Mouse (Mus musculus) forebrain, embryonic 15.5 days (tissue): ENCODE measurements around the gene Abca3. TPM values are rescaled to one million over a fixed set of nuclear protein-coding genes. Genes with fewer than 3 reads are reported as not detected.
"Not testable (repeated sequence)": the region's sequence is repeated elsewhere in the genome, so short reads cannot be mapped to it uniquely, and the experiment has no call there.

Source experiments
- ATAC-seq: fragments of 200-750 bp; cut with Nextera tagmentation; replicated peaks from 2 replicates; pipeline ENCODE4 v1.8.0; 2017; ENCODE audit warnings: mild to moderate bottlenecking, moderate TSS enrichment, moderate library complexity
- H3K27ac ChIP-seq: fragments of 300-500 bp; sonication (generic); replicated peaks from 2 replicates; pipeline ENCODE4 v1.5.1; 2015; ENCODE audit warnings: mild to moderate bottlenecking, inconsistent platforms
- H3K27me3 ChIP-seq: fragments of 300-500 bp; sonication (generic); 2 replicates; pipeline ENCODE4 v1.6.1; 2015; ENCODE audit warnings: inconsistent platforms
- H3K36me3 ChIP-seq: fragments of 300-500 bp; sonication (generic); 2 replicates; pipeline ENCODE4 v1.6.1; 2015; ENCODE audit warnings: mild to moderate bottlenecking, inconsistent platforms
- H3K4me1 ChIP-seq: fragments of 300-500 bp; sonication (generic); 2 replicates; pipeline ENCODE4 v1.6.1; 2015; ENCODE audit warnings: inconsistent platforms
- H3K4me2 ChIP-seq: fragments of 300-500 bp; sonication (generic); replicated peaks from 2 replicates; pipeline ENCODE4 v1.6.1; 2015; ENCODE audit warnings: mild to moderate bottlenecking, inconsistent platforms
- H3K4me3 ChIP-seq: fragments of 300-500 bp; sonication (generic); 2 replicates; pipeline ENCODE4 v1.5.1; 2015; ENCODE audit warnings: mild to moderate bottlenecking, inconsistent platforms
- H3K9ac ChIP-seq: fragments of 300-500 bp; sonication (generic); replicated peaks from 2 replicates; pipeline ENCODE4 v1.6.1; 2015; ENCODE audit warnings: mild to moderate bottlenecking, inconsistent platforms
- H3K9me3 ChIP-seq: fragments of 300-500 bp; sonication (generic); 2 replicates; pipeline ENCODE4 v1.6.1; 2016; ENCODE audit warnings: inconsistent platforms
- WGBS: fragments of 180-500 bp; shearing (Covaris S2); methylation state at CpG from one replicate; pipeline ENCODE4 v1.1.7; 2015; ENCODE audit warnings: mixed read lengths; 5-methylcytosine and 5-hydroxymethylcytosine counted together
- polyA plus RNA-seq: library from polyadenylated mRNA; unstranded; fragments of >200 nt; fragmentation: Nextera tagmentation; extraction: Ambion mirVana; gene quantifications from 2 replicates; pipeline ENCODE4 v1.2.1, GENCODE M21; 2015

Gene Abca3
- polyA plus RNA-seq, 1 experiment from 2014 or later, result 21.5 TPM

DNA sequence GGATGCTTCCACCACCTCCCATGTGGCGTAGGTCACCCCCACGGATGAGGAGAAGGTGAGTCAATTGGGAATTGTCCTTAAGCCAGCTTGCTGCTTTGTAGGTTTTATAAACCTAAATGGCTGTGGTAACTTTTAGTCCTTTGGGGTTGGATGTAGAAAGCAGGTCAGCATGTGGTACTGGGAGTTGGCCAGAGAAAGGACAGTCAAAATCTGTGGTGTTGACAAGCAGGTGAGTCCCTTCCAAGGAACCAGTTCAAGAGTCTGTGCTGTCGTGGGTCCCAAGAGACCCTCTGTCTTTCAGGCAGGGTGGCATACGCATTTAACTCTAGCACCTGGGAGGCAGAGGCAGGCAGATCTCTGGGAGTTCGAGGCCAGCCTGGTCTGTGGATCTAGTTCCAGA, 72.7 kb downstream of the Abca3 start:
- H3K9ac ChIP-seq, result no peak overlapping the region
- no peak overlapping the region for H3K27ac ChIP-seq
- H3K4me3 ChIP-seq, result no peak overlapping the region
- peaks cover 56% of the 10 kb centered on the region for H3K36me3 ChIP-seq
- H3K4me1 ChIP-seq, result peaks cover 11% of the 10 kb centered on the region
- H3K27me3 ChIP-seq, result no peaks in the 10 kb centered on the region
- 91% methylated on average over 5 of the region's 5 CpGs for WGBS
- no peaks in the 10 kb centered on the region for H3K9me3 ChIP-seq
- H3K4me2 ChIP-seq, result no peak overlapping the region
- ATAC-seq, result no peak

DNA sequence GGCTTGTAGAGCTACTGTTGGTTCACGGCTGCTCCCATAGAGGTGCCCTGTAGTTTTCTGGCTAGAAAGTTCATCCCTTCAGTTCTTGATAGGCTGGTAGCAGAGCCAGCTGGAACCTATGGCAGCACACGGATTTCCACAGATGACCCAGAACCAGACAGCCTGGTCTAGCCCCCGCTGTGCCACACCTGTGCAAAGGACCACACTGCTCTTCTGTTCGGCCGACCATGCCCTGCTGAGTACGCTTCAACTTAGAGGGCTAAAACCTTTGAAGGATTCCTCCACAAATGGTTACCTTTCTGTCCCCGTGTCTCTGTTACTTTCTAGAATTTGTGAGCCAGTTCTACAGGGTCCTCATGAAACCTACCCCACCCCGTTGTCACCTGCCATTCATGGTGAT, 73.6 kb downstream of the Abca3 start:
- H3K4me1 ChIP-seq, result peaks cover 11% of the 10 kb centered on the region
- not testable (repeated sequence) for H3K27ac ChIP-seq, H3K9ac ChIP-seq, H3K27me3 ChIP-seq, H3K4me2 ChIP-seq, H3K4me3 ChIP-seq, H3K9me3 ChIP-seq, ATAC-seq
- peaks cover 47% of the 10 kb centered on the region for H3K36me3 ChIP-seq
- WGBS, result 90% methylated on average over 6 of the region's 8 CpGs

DNA sequence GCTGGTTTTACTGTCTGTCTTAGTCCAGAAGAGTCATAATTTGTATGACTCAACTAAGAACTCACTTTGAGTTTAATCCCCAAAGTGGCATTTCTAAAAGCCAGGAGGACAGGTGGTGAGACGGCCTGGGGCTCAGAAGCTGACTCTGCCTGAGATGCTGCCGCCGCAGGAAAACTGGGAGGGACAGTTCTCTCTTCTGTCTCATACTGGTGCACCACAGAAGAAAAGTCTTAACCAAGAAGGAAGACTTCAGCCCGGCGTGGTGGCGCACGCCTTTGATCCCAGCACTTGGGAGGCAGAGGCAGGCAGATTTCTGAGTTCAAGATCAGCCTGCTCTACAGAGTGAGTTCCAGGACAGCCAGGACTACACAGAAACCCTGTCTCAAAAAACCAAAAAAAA, 74.2 kb downstream of the Abca3 start:
- no peak overlapping the region for H3K9ac ChIP-seq
- peak overlapping the region; percentile 51; the same call in 1 of the 2 replicates for H3K4me2 ChIP-seq
- ATAC-seq, result 0 out of 2 replicates have a peak, but pooled peaks have one; percentile 2
- H3K4me3 ChIP-seq, result no peak overlapping the region
- no peaks in the 10 kb centered on the region for H3K9me3 ChIP-seq
- peaks cover 42% of the 10 kb centered on the region for H3K36me3 ChIP-seq
- H3K27me3 ChIP-seq, result no peaks in the 10 kb centered on the region
- peaks cover 11% of the 10 kb centered on the region for H3K4me1 ChIP-seq
- WGBS, result 85% methylated on average over 7 of the region's 7 CpGs
- peak overlapping the region; percentile 95 for H3K27ac ChIP-seq

DNA sequence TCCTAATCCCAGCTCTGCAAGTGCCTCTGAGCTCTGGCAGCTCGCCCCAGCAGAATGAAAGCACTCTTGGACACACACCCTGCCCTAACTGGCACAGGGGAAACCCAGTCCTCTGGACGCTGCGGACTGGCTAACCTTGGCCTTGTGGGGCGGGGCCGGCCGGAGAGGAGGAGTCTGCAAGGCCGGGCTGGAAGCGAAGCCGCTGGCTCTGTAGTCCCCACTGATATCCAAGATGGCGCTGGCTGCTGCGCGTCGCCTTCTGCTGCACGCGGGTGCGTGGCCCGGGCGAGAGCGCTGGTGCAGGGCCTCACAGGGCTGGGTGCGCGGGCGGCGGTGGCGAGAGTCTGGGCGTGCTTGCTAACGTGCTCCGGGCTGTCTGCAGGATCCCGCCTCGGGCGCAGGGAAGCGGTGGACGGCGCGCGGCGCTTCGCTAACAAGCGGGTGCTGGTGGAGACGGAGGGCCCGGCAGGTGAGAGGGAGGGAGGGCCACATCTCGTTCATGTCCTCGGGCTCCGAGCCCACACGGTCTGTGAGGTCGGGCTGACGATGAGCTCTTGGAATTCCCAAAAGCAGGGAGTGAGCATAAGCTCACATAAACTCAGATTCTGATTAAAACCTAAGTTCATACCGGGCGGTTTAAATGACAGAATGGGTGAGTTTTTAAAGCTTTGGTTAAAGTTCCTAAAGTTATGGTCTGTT, 74.9 kb downstream of the Abca3 start, which contains the start of gene Eci1:
Eci1 (plus strand) TSS at position 171 of the 699 bp plus-strand sequence.
- Histone ChIP-seq H3K4me1 (peaks cover 11% of the 10 kb centered on the region), H3K4me2 (peak within 1 kb of the TSS; percentile 51), H3K27ac (peak within 1 kb of the TSS; percentile 95), H3K9ac (peak within 1 kb of the TSS; percentile 84), H3K4me3 (peak within 1 kb of the TSS; percentile 76), H3K27me3 (no peaks in the 10 kb centered on the region), H3K36me3 (peaks cover 35% of the 10 kb centered on the region), H3K9me3 (no peaks in the 10 kb centered on the region)
- peak; percentile 97 for ATAC-seq
- under 1% methylated on average over 48 of the region's 48 CpGs for WGBS

DNA sequence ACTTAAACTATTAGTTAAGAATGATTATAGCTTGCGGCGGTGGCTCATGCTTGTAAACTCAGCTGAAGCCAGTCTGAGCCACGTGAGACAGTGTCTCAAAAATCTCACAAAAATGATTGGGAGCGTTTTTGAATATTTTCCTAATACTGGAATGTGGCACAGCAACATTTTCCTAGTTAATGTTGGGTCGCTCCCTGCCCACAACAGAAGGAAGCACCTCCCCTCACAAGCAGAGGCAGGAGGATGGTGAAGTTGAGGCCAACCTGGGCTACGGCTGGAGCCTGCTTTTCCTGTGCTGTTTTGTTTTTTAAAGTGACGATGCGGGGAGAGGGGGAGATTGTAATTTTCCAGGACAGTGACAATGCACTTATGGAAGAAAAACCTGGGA, 75.4 kb downstream of the Abca3 start:
- no peaks in the 10 kb centered on the region for H3K27me3 ChIP-seq
- ATAC-seq, result no peak

DNA sequence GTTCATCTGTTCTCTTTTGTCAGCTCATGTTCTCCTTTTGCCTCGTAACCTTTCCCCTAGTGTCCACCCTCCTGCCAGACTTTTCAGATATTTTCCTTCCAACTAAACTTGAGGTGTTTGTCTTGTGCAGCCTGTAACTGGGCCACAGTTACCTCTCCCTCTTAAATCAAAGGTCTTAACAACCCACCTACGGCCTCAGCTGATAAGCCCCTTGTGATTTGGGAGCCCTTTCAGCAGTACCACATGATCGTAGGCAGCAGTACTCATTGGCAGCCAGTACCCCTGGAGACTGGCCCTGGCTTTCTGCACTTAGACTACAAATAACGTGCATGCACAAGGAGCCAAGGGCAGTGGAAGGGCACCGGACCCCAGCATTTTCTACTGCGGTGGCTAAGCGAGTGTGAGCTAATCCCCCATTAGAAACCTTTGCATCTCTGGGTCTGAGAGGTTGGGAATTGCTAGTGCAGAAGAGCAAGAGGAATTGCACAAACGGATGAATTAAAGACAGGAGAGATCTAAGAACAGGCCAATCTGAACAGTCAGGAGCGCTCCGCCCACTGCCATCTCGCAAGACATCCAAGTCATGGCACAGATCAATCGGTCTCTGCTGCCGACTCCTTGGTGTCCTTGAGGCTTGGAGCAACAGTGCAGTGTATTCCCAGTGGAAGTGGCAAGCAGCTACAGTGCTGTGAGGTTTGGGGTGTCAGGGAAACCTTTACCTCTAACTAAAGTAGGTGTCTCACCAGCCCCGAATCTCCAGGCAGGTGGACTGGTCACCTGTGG, 77.6 kb downstream of the Abca3 start:
- no peak overlapping the region for H3K4me3 ChIP-seq
- no peak overlapping the region for H3K27ac ChIP-seq
- no peak overlapping the region for H3K9ac ChIP-seq
- H3K27me3 ChIP-seq, result no peaks in the 10 kb centered on the region
- ATAC-seq, result no peak
- H3K4me1 ChIP-seq, result peaks cover 11% of the 10 kb centered on the region
- WGBS, result 85% methylated on average over 14 of the region's 14 CpGs
- H3K9me3 ChIP-seq, result no peaks in the 10 kb centered on the region
- peaks cover 8% of the 10 kb centered on the region for H3K36me3 ChIP-seq
- H3K4me2 ChIP-seq, result no peak overlapping the region

More for the DNA sequence above, 75.4 kb downstream of the Abca3 start:
- peak overlapping the region; percentile 51 for H3K4me2 ChIP-seq
- WGBS, result 5% methylated on average over 8 of the region's 8 CpGs
- peaks cover 11% of the 10 kb centered on the region for H3K4me1 ChIP-seq
- H3K4me3 ChIP-seq, result peak overlapping the region; percentile 76
- H3K9ac ChIP-seq, result peak overlapping the region; percentile 84
- peaks cover 29% of the 10 kb centered on the region for H3K36me3 ChIP-seq
- H3K27ac ChIP-seq, result peak overlapping the region; percentile 95; the same call in 1 of the 2 replicates
- H3K9me3 ChIP-seq, result no peaks in the 10 kb centered on the region

DNA sequence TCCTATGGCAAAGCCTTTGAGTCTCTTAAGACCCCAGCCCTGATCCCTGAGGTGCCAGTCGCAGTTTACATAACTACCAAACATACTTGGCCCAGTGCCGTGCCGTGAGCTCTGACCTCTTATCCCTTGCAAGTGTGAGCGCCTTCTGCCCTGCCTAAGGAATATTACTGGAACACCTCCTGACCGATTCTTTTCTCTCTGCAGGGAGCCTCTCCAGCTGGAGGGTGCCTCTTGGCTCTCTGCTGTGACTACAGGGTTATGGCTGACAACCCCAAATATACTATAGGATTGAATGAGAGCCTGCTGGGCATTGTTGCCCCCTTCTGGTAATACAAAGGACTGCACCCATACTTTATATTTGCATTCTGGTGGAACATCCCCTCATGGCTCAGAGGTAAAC, 85.3 kb downstream of the Abca3 start:
- Histone ChIP-seq H3K27me3 (no peaks in the 10 kb centered on the region), H3K27ac (no peak overlapping the region), H3K4me3 (no peak overlapping the region), H3K9me3 (no peaks in the 10 kb centered on the region), H3K36me3 (peaks cover 29% of the 10 kb centered on the region), H3K9ac (no peak overlapping the region), H3K4me2 (no peak overlapping the region), H3K4me1 (no peaks in the 10 kb centered on the region)
- ATAC-seq, result peak; percentile 48
- 71% methylated on average over 5 of the region's 5 CpGs for WGBS

DNA sequence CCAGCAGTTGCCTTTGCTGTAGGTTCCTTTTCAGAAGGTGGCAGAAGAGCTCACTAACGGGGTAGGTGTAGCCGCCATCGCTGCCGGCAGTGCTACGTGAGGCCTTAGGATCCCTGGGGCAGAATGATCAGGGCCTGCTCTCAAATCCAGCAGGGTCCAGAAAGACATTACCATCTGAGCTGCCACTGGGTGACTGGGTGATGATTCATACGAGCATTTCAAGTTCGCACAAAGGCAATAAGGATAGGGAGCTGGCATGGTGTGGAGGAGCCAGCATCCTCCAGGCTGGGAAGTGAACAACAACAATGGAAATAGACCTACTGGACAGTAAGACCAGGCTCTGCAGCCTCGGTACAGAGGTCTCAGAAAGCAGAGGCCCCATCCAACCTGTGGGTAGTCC, 88.6 kb downstream of the Abca3 start:
- no peak for ATAC-seq
- H3K36me3 ChIP-seq, result peaks cover 47% of the 10 kb centered on the region
- H3K9me3 ChIP-seq, result no peaks in the 10 kb centered on the region
- no peaks in the 10 kb centered on the region for H3K4me1 ChIP-seq
- no peak overlapping the region for H3K27ac ChIP-seq
- H3K27me3 ChIP-seq, result no peaks in the 10 kb centered on the region
- no peak overlapping the region for H3K4me3 ChIP-seq
- H3K4me2 ChIP-seq, result no peak overlapping the region
- whole genome bisulfite sequencing, result 90% methylated on average over 8 of the region's 8 CpGs
- no peak overlapping the region for H3K9ac ChIP-seq

DNA sequence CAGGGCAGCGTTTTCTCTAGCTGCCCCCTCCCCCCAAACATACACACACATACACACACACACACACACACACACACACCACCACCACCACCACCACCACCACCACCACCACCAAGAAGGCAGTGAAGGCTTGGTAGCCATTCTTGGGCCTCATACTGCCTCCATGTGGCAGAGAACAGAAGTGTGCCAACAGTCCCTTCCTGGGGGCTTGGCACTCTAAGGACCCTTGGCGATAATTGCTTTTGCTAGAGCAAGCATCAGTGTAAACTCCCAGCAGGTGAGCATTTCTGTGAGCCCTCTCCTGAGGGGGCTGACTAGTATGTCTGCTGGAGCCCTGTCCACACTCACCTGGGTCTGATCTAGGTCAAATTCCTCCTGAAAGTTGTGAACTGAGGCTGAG, 89.4 kb downstream of the Abca3 start:
- H3K4me3 ChIP-seq, result no peak overlapping the region
- no peaks in the 10 kb centered on the region for H3K4me1 ChIP-seq
- H3K9me3 ChIP-seq, result no peaks in the 10 kb centered on the region
- ATAC-seq, result no peak
- H3K9ac ChIP-seq, result no peak overlapping the region
- 45% methylated on average over 2 of the region's 2 CpGs for WGBS
- peaks cover 55% of the 10 kb centered on the region for H3K36me3 ChIP-seq
- H3K4me2 ChIP-seq, result no peak overlapping the region
- no peak overlapping the region for H3K27ac ChIP-seq
- no peaks in the 10 kb centered on the region for H3K27me3 ChIP-seq

DNA sequence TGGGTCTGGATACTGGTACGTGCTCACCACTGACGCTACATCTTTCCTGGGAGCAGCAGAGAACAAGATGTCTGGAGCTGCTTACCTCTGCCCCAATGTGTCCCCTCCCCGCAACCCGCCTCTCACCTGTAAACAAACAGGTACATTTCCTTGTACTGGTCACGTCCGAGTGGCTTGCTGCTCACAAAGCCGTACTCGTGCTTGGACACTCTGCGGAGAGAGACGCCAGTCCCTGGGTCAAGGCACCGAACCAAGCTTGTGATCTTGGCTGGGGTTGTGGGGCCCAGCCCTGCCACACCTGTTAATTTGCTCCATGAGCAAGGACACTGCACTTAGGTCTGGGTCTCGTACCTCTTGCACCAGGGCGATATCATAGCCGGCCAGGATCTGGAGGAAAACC, 90.4 kb downstream of the Abca3 start:
- H3K27me3 ChIP-seq, result no peaks in the 10 kb centered on the region
- peaks cover 64% of the 10 kb centered on the region for H3K36me3 ChIP-seq
- no peaks in the 10 kb centered on the region for H3K4me1 ChIP-seq
- H3K9ac ChIP-seq, result no peak overlapping the region
- no peak overlapping the region for H3K4me3 ChIP-seq
- 91% methylated on average over 14 of the region's 14 CpGs for WGBS
- no peaks in the 10 kb centered on the region for H3K9me3 ChIP-seq
- no peak overlapping the region for H3K4me2 ChIP-seq
- no peak for ATAC-seq
- H3K27ac ChIP-seq, result no peak overlapping the region

DNA sequence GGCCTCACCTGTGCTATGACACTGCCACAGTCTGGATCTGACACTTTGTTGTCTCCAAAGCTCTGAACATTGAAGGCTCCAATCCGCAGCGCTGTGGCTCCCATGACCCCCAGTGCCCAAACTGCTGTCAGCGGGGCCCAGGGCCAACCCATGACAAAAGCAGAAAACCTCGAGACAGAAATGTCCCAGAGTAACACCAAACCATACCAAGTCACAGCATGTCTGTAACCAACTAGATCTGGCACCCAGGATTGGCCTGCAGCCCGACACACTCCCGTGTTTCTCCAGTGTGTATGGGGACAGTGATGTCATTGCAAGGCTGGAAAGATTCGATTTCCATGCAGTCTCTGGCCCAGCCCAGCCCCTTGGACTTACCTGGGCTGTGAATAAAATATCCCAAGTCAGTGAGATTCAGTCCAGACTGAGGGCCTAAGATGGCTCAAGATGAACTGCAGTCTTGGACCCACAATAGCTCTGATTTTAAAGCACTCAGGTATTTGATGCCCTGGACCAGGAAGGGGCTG, 90.9 kb downstream of the Abca3 start, which contains the start of gene Dnase1l2:
Dnase1l2 (minus strand) TSS at position 474 of the 524 bp plus-strand sequence.
- no peak for ATAC-seq
- no peaks in the 10 kb centered on the region for H3K27me3 ChIP-seq
- no peak within 1 kb of the TSS for H3K9ac ChIP-seq
- H3K4me1 ChIP-seq, result no peaks in the 10 kb centered on the region
- peaks cover 70% of the 10 kb centered on the region for H3K36me3 ChIP-seq
- H3K27ac ChIP-seq, result no peak within 1 kb of the TSS
- no peak within 1 kb of the TSS for H3K4me2 ChIP-seq
- H3K4me3 ChIP-seq, result no peak within 1 kb of the TSS
- no peaks in the 10 kb centered on the region for H3K9me3 ChIP-seq
- 82% methylated on average over 7 of the region's 7 CpGs for WGBS

DNA sequence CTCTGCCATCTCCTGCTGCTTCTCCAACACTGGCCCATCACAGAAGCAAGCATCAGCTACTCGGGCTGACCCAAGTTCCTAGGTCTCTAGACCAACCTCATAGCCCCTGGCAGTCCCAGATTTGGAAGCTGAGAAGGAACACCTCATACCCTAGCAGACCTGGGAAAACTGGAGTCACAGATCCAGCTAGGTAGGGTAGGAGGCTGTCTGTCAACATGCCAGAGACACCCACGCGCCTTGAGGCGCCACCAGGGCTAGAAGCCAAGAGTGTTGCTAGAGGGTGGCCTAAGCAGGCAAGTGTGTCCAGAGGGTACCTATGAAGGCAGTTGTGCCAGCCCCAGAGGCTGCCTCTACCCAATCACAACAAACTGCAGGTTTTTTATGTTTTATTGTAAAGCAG, 91.7 kb downstream of the Abca3 start:
- Histone ChIP-seq H3K9ac (no peak overlapping the region), H3K27me3 (no peaks in the 10 kb centered on the region), H3K4me1 (no peaks in the 10 kb centered on the region), H3K9me3 (no peaks in the 10 kb centered on the region), H3K4me2 (no peak overlapping the region), H3K36me3 (peaks cover 74% of the 10 kb centered on the region), H3K27ac (no peak overlapping the region), H3K4me3 (no peak overlapping the region)
- WGBS, result 91% methylated on average over 4 of the region's 4 CpGs
- ATAC-seq, result no peak
